Mouse (Mus musculus): ENCODE results near the gene Ffar3. TPM values are rescaled to one million over a fixed set of nuclear protein-coding genes. Genes with fewer than 3 reads are reported as not detected.
A peak's percentile ranks its signal among the peaks of the same experiment; 100 is the strongest.
"Not testable (repeated sequence)": the region's sequence is repeated elsewhere in the genome, so short reads cannot be mapped to it uniquely, and the experiment has no call there.

Ffar3 gene
- polyA plus RNA-seq, 1 experiment = not detected

DNA sequence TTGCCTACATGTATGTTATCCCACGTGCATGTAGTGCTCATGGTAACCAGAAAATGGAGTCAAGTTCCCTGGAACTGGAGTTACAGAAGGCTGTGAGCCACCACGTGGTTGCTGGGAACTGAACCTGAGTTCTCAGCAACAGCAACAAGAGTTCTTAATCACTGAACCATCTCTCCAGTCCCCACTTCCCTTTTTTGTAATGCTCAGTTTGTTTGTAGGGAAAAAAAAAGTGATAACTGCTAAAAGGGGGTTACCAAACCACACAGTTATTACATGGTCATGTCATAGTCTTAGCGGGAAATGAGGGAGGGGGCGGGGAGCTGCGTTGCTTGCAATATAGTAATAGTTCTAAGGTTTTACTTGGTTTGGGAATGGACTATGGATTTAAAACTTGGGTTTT is 13.9 kb downstream of the Ffar3 start:
- TF ChIP-seq CTCF (IDR thresholded peaks at IDR 0.05; ENCODE audit: low read depth, low read length) = no peak
- Histone ChIP-seq H3K9ac (ENCODE audit: low read depth, poor library complexity, severe bottlenecking) (no peak overlapping the region), H3K4me1 (ENCODE audit: control insufficient read depth, insufficient read depth, low read length) (no peaks in the 10 kb centered on the region), H3K27ac (ENCODE audit: insufficient read depth, low read length) (no peak overlapping the region), H3K9me3 (replicated peaks; ENCODE audit: control insufficient read depth, insufficient read depth, low read length, poor library complexity, severe bottlenecking) (no peaks in the 10 kb centered on the region), H3K4me3 (ENCODE audit: low read depth, low read length) (no peak overlapping the region), H3K36me3 (ENCODE audit: control insufficient read depth, insufficient read depth, low read length, poor library complexity, severe bottlenecking) (no peaks in the 10 kb centered on the region), H3K27me3 (ENCODE audit: control insufficient read depth, insufficient read depth, low read length, poor library complexity, severe bottlenecking) (no peaks in the 10 kb centered on the region)

GRCm38 (mm10) chr7:30841379-30841778 is 14.6 kb downstream of the Ffar3 start:
- Histone ChIP-seq H3K36me3 (ENCODE audit: control insufficient read depth, insufficient read depth, low read length, poor library complexity, severe bottlenecking) (no peaks in the 10 kb centered on the region), H3K27ac (ENCODE audit: insufficient read depth, low read length) (no peak overlapping the region), H3K4me1 (ENCODE audit: control insufficient read depth, insufficient read depth, low read length) (no peaks in the 10 kb centered on the region), H3K9me3 (replicated peaks; ENCODE audit: control insufficient read depth, insufficient read depth, low read length, poor library complexity, severe bottlenecking) (no peaks in the 10 kb centered on the region), H3K4me3 (ENCODE audit: low read depth, low read length) (no peak overlapping the region), H3K27me3 (ENCODE audit: control insufficient read depth, insufficient read depth, low read length, poor library complexity, severe bottlenecking) (no peaks in the 10 kb centered on the region), H3K9ac (ENCODE audit: low read depth, poor library complexity, severe bottlenecking) (no peak overlapping the region)
- TF ChIP-seq POLR2A (IDR thresholded peaks at IDR 0.05; ENCODE audit: insufficient read depth, low read length) (no peak), EP300 (IDR thresholded peaks at IDR 0.05; ENCODE audit: insufficient read depth, low read depth, low read length) (no peak), CTCF (IDR thresholded peaks at IDR 0.05; ENCODE audit: low read depth, low read length) (no peak)

DNA sequence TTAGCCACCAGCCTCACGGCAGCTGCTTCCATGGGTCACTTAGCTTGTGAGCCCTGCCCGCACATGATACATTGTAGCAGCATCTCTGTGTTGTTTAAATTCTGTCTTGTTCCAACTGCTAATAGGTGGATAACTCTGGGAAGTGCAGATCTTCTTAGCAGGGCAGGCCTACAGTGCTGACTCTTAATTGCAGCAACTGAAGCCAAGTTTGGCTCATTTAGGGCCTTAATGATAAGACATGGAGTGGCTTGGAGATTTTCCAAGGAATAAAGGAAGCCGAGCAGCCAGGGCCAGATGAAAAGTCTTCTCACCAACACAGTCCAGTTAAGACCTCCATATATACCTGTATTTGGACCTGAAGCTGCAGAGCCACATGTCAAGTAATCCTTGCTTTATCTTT is 15.7 kb downstream of the Ffar3 start:
- Histone ChIP-seq H3K4me3 (ENCODE audit: low read depth, low read length) (no peak overlapping the region), H3K36me3 (ENCODE audit: control insufficient read depth, insufficient read depth, low read length, poor library complexity, severe bottlenecking) (no peaks in the 10 kb centered on the region), H3K9ac (ENCODE audit: low read depth, poor library complexity, severe bottlenecking) (no peak overlapping the region), H3K27me3 (ENCODE audit: control insufficient read depth, insufficient read depth, low read length, poor library complexity, severe bottlenecking) (no peaks in the 10 kb centered on the region), H3K4me1 (ENCODE audit: control insufficient read depth, insufficient read depth, low read length) (no peaks in the 10 kb centered on the region), H3K9me3 (replicated peaks; ENCODE audit: control insufficient read depth, insufficient read depth, low read length, poor library complexity, severe bottlenecking) (peaks cover 2% of the 10 kb centered on the region; the same call in 1 of the 2 replicates), H3K27ac (ENCODE audit: insufficient read depth, low read length) (no peak overlapping the region)
- TF ChIP-seq CTCF (IDR thresholded peaks at IDR 0.05; ENCODE audit: low read depth, low read length) (no peak), POLR2A (IDR thresholded peaks at IDR 0.05; ENCODE audit: insufficient read depth, low read length) (no peak), EP300 (IDR thresholded peaks at IDR 0.05; ENCODE audit: insufficient read depth, low read depth, low read length) (no peak)

- Histone ChIP-seq H3K27ac (ENCODE audit: insufficient read depth, low read length) (no peak overlapping the region), H3K9ac (ENCODE audit: low read depth, poor library complexity, severe bottlenecking) (no peak overlapping the region), H3K27me3 (ENCODE audit: control insufficient read depth, insufficient read depth, low read length, poor library complexity, severe bottlenecking) (no peaks in the 10 kb centered on the region), H3K4me3 (ENCODE audit: low read depth, low read length) (no peak overlapping the region), H3K4me1 (ENCODE audit: control insufficient read depth, insufficient read depth, low read length) (no peaks in the 10 kb centered on the region), H3K9me3 (replicated peaks; ENCODE audit: control insufficient read depth, insufficient read depth, low read length, poor library complexity, severe bottlenecking) (peaks cover 4% of the 10 kb centered on the region; the same call in 1 of the 2 replicates), H3K36me3 (ENCODE audit: control insufficient read depth, insufficient read depth, low read length, poor library complexity, severe bottlenecking) (no peaks in the 10 kb centered on the region)
- TF ChIP-seq POLR2A (IDR thresholded peaks at IDR 0.05; ENCODE audit: insufficient read depth, low read length) = no peak
- no peak for TF ChIP-seq CTCF (IDR thresholded peaks at IDR 0.05; ENCODE audit: low read depth, low read length)
- TF ChIP-seq EP300 (IDR thresholded peaks at IDR 0.05; ENCODE audit: insufficient read depth, low read depth, low read length) = no peak
Observed at GRCm38 (mm10) chr7:30837277-30837676, 18.7 kb downstream of the Ffar3 start.

- not testable (repeated sequence) for H3K4me1 ChIP-seq (ENCODE audit: control insufficient read depth, insufficient read depth, low read length); H3K9me3 ChIP-seq (replicated peaks; ENCODE audit: control insufficient read depth, insufficient read depth, low read length, poor library complexity, severe bottlenecking); H3K27ac ChIP-seq (ENCODE audit: insufficient read depth, low read length); H3K27me3 ChIP-seq (ENCODE audit: control insufficient read depth, insufficient read depth, low read length, poor library complexity, severe bottlenecking); H3K36me3 ChIP-seq (ENCODE audit: control insufficient read depth, insufficient read depth, low read length, poor library complexity, severe bottlenecking)
- peak overlapping the region; percentile 53 for H3K9ac ChIP-seq (ENCODE audit: low read depth, poor library complexity, severe bottlenecking)
- H3K4me3 ChIP-seq (ENCODE audit: low read depth, low read length) = peak overlapping the region; percentile 50
Observed at GRCm38 (mm10) chr7:30832684-30833083, 23.3 kb downstream of the Ffar3 start.

DNA sequence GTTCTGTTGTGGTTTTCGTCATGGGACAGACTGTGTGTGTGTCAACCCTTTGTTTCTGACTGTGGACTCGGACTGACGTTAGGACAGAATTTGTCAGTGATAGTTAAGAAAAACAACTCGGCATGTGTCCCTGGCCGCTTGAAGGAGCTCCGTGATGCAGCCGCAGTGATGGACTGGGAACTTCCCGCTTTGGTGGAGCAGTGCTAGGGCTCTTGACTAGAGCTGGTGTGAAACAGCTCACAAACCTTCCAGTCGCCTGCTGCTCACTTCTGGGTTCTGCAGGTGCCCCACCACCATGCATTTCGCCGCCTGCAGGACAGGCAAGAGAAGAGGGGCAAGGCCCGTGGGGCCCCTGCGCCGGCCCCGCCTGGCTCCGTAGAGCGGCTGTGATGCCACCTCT is 23.7 kb downstream of the Ffar3 start:
- Histone ChIP-seq H3K27me3 (ENCODE audit: control insufficient read depth, insufficient read depth, low read length, poor library complexity, severe bottlenecking) (no peaks in the 10 kb centered on the region), H3K9me3 (replicated peaks; ENCODE audit: control insufficient read depth, insufficient read depth, low read length, poor library complexity, severe bottlenecking) (peaks cover 7% of the 10 kb centered on the region), H3K9ac (ENCODE audit: low read depth, poor library complexity, severe bottlenecking) (peak overlapping the region; percentile 53), H3K4me1 (ENCODE audit: control insufficient read depth, insufficient read depth, low read length) (peaks cover 4% of the 10 kb centered on the region), H3K27ac (ENCODE audit: insufficient read depth, low read length) (no peak overlapping the region), H3K4me3 (ENCODE audit: low read depth, low read length) (peak overlapping the region; percentile 33), H3K36me3 (ENCODE audit: control insufficient read depth, insufficient read depth, low read length, poor library complexity, severe bottlenecking) (no peaks in the 10 kb centered on the region)
- TF ChIP-seq EP300 (IDR thresholded peaks at IDR 0.05; ENCODE audit: insufficient read depth, low read depth, low read length) (no peak), POLR2A (IDR thresholded peaks at IDR 0.05; ENCODE audit: insufficient read depth, low read length) (no peak), CTCF (IDR thresholded peaks at IDR 0.05; ENCODE audit: low read depth, low read length) (no peak)

Data from ES-Bruce4 (cell line).